Mouse (Mus musculus) stomach, embryonic 16.5 days (tissue): Measurements from ENCODE around the gene 4933411K16Rik. TPM values are rescaled to one million over a fixed set of nuclear protein-coding genes. Genes with fewer than 3 reads are reported as not detected.
A peak's percentile ranks its signal among the peaks of the same experiment; 100 is the strongest.
"Not testable (repeated sequence)": the region's sequence is repeated elsewhere in the genome, so short reads cannot be mapped to it uniquely, and the experiment has no call there.

Source experiments
- ATAC-seq: fragments of 200-750 bp; cut with Nextera tagmentation; 2 replicates; pipeline ENCODE4 v1.8.0; 2017; ENCODE audit warnings: moderate number of reproducible peaks, moderate TSS enrichment; ENCODE audit not compliant: insufficient read depth, low FRiP score
- H3K27ac ChIP-seq: fragments of 300-500 bp; sonication (generic); 2 replicates; pipeline ENCODE4 v1.5.1; 2014; ENCODE audit warnings: low read length
- H3K27me3 ChIP-seq: fragments of 300-500 bp; sonication (generic); 2 replicates; pipeline ENCODE4 v1.6.1; 2014; ENCODE audit warnings: low read length, control low read depth, mixed read lengths; ENCODE audit not compliant: control insufficient read depth, insufficient read depth
- H3K36me3 ChIP-seq: fragments of 300-500 bp; sonication (generic); 2 replicates; pipeline ENCODE4 v1.6.1; 2014; ENCODE audit warnings: low read length; ENCODE audit not compliant: control insufficient read depth, insufficient read depth
- H3K4me1 ChIP-seq: fragments of 300-500 bp; sonication (generic); 2 replicates; pipeline ENCODE4 v1.6.1; 2014; ENCODE audit warnings: low read length, control low read depth, mixed read lengths; ENCODE audit not compliant: control insufficient read depth, insufficient read depth
- H3K4me2 ChIP-seq: fragments of 300-500 bp; sonication (generic); 2 replicates; pipeline ENCODE4 v1.6.1; 2014; ENCODE audit warnings: low read depth, low read length, mixed read lengths
- H3K4me3 ChIP-seq: fragments of 300-500 bp; sonication (generic); replicated peaks from 2 replicates; pipeline ENCODE4 v1.5.1; 2014; ENCODE audit warnings: mild to moderate bottlenecking, low read length
- H3K9ac ChIP-seq: fragments of 300-500 bp; sonication (generic); 2 replicates; pipeline ENCODE4 v1.6.1; 2014; ENCODE audit warnings: low read length
- H3K9me3 ChIP-seq: fragments of 300-500 bp; sonication (generic); replicated peaks from 2 replicates; pipeline ENCODE4 v1.6.1; 2016; ENCODE audit warnings: low read length, control low read depth; ENCODE audit not compliant: control insufficient read depth
- WGBS: fragments of 180-500 bp; shearing (Covaris S2); extraction: QIAGEN DNeasy Blood & Tissue Kit; methylation state at CpG from one replicate; pipeline ENCODE4 v1.1.7; 2014; 5-methylcytosine and 5-hydroxymethylcytosine counted together
- polyA plus RNA-seq: library from polyadenylated mRNA; unstranded; fragments of >200 nt; fragmentation: Nextera tagmentation; extraction: Ambion mirVana; gene quantifications from 2 replicates; pipeline ENCODE4 v1.2.1, GENCODE M21; 2015

4933411K16Rik gene
- polyA plus RNA-seq, 1 experiment from 2014 or later: not detected

DNA sequence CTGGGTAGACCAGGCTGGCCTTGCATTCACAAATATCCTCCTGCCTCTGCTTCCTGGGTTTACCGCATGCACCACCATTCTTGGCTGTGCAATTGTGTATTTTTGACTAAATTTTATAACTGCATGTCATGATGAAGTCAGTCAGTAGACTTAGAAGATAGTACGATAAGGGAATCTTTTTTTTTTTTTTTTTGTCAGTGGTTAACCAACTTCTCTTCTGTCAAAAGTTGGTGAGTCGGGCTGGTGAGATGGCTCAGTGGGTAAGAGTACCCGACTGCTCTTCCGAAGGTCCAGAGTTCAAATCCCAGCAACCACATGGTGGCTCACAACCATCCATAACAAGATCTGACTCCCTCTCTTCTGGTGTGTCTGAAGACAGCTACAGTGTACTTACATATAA, 29.6 kb downstream of the 4933411K16Rik start:
- not testable (repeated sequence) for H3K4me3 ChIP-seq, H3K9ac ChIP-seq, H3K4me2 ChIP-seq, H3K4me1 ChIP-seq, H3K36me3 ChIP-seq, H3K9me3 ChIP-seq, H3K27me3 ChIP-seq, ATAC-seq, H3K27ac ChIP-seq
- WGBS: 85% methylated on average over 5 of the region's 5 CpGs

DNA sequence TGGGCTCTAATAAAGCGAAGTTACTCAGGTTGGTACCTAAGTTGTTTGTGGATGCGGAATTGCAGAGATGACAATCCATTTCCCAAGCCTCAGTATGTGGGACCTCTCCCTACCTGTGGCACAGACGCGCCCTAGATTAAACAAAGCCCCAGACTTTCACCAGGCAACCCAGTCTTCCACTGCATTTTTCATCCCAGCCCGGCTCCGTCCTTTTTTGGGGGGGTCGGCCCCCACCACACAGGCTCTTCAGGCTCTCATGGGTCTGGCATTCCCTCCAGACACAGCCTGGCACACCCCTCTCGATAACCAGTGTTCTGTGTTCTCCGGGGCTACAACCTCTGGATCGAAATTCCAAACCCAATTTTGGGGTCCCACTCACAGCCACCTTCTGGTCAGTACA, 33.6 kb downstream of the 4933411K16Rik start:
- H3K4me1 ChIP-seq: peaks cover 13% of the 10 kb centered on the region
- peak overlapping the region; percentile 93 for H3K4me2 ChIP-seq
- H3K27ac ChIP-seq: no peak overlapping the region
- H3K36me3 ChIP-seq: no peaks in the 10 kb centered on the region
- no peaks in the 10 kb centered on the region for H3K27me3 ChIP-seq
- H3K9ac ChIP-seq: peak overlapping the region; percentile 76
- peak overlapping the region; percentile 73 for H3K4me3 ChIP-seq
- 9% methylated on average over 10 of the region's 10 CpGs for WGBS
- no peaks in the 10 kb centered on the region for H3K9me3 ChIP-seq
- no peak for ATAC-seq

DNA sequence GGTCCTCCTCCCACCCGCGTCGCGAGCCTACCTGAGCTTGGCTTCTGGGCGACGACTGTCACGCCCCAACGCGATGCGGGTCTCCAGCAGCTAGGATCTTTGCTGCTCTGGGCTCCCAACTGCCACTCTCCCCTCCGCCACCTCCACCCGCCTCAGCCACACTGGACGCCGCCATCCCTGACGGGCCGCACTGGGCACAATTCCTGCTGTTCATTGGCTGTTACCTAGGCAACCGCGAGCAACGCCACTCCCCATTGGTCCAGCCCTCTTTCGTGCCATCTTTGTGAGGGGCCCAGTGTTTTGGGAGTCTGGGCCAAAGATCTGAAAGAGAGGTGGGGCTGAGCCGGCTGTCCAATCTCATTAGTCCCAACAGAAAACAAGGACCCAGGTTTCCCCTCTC, 34.1 kb downstream of the 4933411K16Rik start, which contains the start of gene Morn4:
Morn4 (minus strand) TSS at position 192 of the 400 bp plus-strand sequence.
- ATAC-seq: peak; percentile 45; the same call in 1 of the 2 replicates
- peaks cover 15% of the 10 kb centered on the region for H3K4me1 ChIP-seq
- no peaks in the 10 kb centered on the region for H3K9me3 ChIP-seq
- peak within 1 kb of the TSS; percentile 93 for H3K4me2 ChIP-seq
- no peaks in the 10 kb centered on the region for H3K36me3 ChIP-seq
- under 1% methylated on average over 21 of the region's 21 CpGs for WGBS
- no peak within 1 kb of the TSS for H3K27ac ChIP-seq
- H3K9ac ChIP-seq: peak within 1 kb of the TSS; percentile 76
- H3K27me3 ChIP-seq: no peaks in the 10 kb centered on the region
- peak within 1 kb of the TSS; percentile 73 for H3K4me3 ChIP-seq

DNA sequence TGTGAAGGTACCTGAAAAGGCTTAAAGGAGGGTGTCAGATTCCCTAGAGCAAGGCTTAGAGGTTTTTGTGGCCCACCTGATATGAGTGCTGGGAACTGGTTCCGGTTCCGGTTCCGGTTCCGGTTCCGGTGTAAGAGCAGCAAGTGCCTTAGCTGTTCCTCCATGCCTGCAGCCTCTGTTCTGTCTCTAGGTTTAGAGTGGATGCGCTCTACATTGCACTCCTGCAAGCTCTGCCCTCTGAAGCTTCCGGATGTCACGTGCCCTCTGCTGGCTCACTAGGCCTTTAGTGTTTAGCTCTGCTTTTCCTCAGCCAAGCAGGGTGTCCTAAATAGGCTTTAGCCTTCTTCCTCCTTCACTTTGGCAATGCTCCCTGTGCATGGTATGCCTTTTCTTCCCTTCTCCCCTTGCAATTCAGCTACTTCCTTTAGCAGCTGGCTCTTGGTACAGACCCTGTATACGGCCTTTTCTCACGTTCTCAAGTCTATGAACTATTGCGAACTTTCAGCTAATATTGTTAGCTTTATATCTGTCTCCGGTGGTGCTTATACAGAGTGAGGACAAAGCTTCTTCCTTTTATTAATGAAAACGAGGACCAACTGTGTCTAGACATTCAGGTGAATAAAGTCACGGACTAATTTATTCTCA, 37.2 kb downstream of the 4933411K16Rik start:
- H3K27me3 ChIP-seq: no peaks in the 10 kb centered on the region
- peak overlapping the region; percentile 62 for H3K4me2 ChIP-seq
- peak overlapping the region; percentile 88 for H3K4me3 ChIP-seq
- H3K36me3 ChIP-seq: no peaks in the 10 kb centered on the region
- H3K9me3 ChIP-seq: no peaks in the 10 kb centered on the region
- WGBS: 19% methylated on average over 14 of the region's 14 CpGs
- peak overlapping the region; percentile 93 for H3K27ac ChIP-seq
- peak overlapping the region; percentile 36 for H3K9ac ChIP-seq
- peaks cover 19% of the 10 kb centered on the region for H3K4me1 ChIP-seq
- no peak for ATAC-seq

DNA sequence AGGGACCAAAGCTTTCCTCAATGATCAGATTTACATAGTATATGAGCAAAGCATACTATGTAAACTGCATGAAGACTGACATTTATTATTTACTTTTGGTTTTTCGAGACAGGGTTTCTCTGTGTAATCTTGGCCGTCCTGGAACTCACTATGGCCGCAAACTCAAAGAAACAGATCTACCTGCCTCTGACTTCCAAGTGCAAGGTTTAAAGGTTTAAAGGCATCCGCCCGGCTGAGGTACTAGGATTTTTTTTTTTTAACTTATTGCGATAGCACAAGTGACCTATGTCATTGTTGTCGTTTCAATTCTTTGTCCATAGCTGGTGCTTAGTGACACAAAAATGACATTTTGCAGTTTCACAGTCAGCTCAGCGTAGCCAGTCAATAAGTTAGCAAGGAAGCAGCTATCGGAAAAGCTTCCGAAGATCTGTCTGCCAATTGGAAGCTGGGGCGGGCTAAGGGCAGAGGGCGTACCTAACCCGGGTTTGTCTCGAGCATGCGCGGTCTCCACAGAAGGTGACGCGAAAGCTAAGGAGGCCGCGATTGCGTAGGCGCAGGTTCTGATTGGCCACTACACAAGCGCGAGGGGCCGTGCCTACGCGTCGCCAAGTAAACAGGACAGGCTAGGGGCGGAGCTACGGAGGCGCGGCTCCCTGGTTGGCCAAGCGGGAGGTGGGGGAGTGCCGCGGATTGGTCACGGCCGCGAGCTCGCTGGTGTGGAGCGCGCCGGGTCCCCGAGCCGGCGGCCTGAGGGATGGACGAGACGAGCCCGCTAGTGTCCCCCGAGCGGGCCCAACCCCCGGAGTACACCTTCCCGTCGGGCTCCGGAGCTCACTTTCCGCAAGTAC, 37.9 kb downstream of the 4933411K16Rik start, which contains the start of gene Pi4k2a:
Pi4k2a (plus strand) TSS at position 723 of the 848 bp plus-strand sequence.
- no peaks in the 10 kb centered on the region for H3K9me3 ChIP-seq
- under 1% methylated on average over 45 of the region's 55 CpGs for WGBS
- H3K27me3 ChIP-seq: no peaks in the 10 kb centered on the region

DNA sequence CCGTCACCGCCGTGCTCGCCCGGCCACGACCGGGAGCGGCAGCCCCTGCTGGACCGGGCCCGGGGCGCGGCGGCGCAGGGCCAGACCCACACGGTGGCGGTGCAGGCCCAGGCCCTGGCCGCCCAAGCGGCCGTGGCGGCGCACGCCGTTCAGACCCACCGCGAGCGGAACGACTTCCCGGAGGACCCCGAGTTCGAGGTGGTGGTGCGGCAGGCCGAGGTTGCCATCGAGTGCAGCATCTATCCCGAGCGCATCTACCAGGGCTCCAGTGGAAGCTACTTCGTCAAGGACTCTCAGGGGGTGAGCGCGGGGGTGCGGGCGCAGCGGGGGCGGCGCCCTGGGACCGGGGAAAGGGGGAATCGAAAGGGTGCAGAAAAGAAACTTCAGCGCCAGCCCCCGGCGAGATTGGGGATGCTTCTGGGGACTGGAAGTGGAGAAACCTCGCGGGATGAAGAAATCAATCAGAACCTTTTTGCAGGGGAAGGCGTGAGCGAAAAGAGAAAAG, 38.6 kb downstream of the 4933411K16Rik start:
- under 1% methylated on average over 52 of the region's 52 CpGs for whole genome bisulfite sequencing
- Histone ChIP-seq H3K36me3 (no peaks in the 10 kb centered on the region; the same call in 1 of the 2 replicates), H3K9me3 (no peaks in the 10 kb centered on the region), H3K4me2 (peak overlapping the region; percentile 76), H3K9ac (peak overlapping the region; percentile 84), H3K4me3 (peak overlapping the region; percentile 88), H3K27me3 (no peaks in the 10 kb centered on the region), H3K27ac (peak overlapping the region; percentile 91), H3K4me1 (peaks cover 15% of the 10 kb centered on the region)
- peak; percentile 54 for ATAC-seq

More for the DNA sequence above, 37.9 kb downstream of the 4933411K16Rik start, which contains the start of gene Pi4k2a:
- H3K4me3 ChIP-seq: peak within 1 kb of the TSS; percentile 88
- peak within 1 kb of the TSS; percentile 93 for H3K27ac ChIP-seq
- H3K9ac ChIP-seq: peak within 1 kb of the TSS; percentile 84
- peak; percentile 99 for ATAC-seq
- H3K36me3 ChIP-seq: no peaks in the 10 kb centered on the region
- H3K4me1 ChIP-seq: peaks cover 19% of the 10 kb centered on the region
- peak within 1 kb of the TSS; percentile 76 for H3K4me2 ChIP-seq

DNA sequence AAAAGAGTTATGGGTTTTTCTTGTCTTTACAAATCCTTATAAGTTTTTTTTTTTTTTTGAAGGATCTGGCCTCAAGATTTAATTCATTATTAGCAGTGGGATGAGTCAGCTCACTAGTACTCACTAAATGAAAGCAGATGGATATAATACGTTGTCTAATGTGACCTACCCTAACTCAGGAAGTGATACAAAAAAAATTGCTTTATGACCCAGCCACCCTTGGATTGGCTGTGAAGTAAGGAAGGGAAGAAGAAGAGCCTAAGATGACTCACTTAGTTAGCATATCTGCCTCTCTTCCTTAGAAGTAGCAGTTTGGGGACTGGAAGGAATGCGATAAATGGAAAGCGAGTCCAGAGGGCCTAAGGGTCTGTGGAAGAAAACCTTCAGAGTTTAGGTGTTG, 47.4 kb downstream of the 4933411K16Rik start:
- 83% methylated on average over 3 of the region's 3 CpGs for WGBS
- Histone ChIP-seq H3K4me3 (no peak overlapping the region), H3K9ac (no peak overlapping the region), H3K36me3 (peaks cover 9% of the 10 kb centered on the region), H3K27ac (no peak overlapping the region), H3K4me2 (no peak overlapping the region), H3K9me3 (no peaks in the 10 kb centered on the region), H3K4me1 (no peaks in the 10 kb centered on the region), H3K27me3 (no peaks in the 10 kb centered on the region)
- no peak for ATAC-seq
